Mouse (Mus musculus): ENCODE data around the gene Gsg1.

DNA sequence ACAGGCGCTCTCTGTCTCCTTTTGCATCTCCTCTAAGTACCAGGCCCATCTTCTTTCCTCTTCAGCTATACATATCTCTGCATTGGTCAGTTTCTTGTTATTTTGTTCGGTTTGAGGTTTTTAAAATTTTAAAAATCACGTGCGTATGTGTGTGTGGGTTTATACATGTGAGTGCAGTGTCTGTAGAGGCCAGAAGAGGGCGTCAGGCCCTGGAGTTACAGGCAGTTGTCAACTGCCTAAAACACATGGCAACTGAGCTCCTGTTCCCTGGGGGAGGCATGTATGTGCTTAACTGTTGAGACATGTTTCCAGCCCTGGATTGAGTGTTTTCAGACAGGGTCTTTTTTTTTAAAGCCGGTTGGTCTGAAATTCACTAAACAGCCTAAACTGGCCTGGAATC lies 51.5 kb downstream of the Gsg1 start:
- TF ChIP-seq NELFE (IDR thresholded peaks at IDR 0.05; ENCODE audit: low read depth, low read length) (no peak), CTCF (IDR thresholded peaks at IDR 0.05 in 2 of 3, conservative IDR thresholded peaks at IDR 0.05 in 1 of 3; ENCODE audit: control insufficient read depth in 1 of 3, insufficient read depth in 1 of 3, low read depth in 2 of 3, low read length in 3 of 3, poor library complexity in 1 of 3, severe bottlenecking in 1 of 3) (peak; percentile 18 to 40 (median 36); a peak in 4 of 6 replicates), HCFC1 (IDR thresholded peaks at IDR 0.05; ENCODE audit: low read depth, low read length) (no peak), EP300 (IDR thresholded peaks at IDR 0.05; ENCODE audit: low read depth in 1 of 2, low read length in 2 of 2) (no peak), GATA1 (IDR thresholded peaks at IDR 0.05; ENCODE audit: low read depth, low read length) (no peak), NRF1 (IDR thresholded peaks at IDR 0.05; ENCODE audit: insufficient read depth, low read depth, low read length, poor library complexity, severe bottlenecking) (no peak), TAL1 (IDR thresholded peaks at IDR 0.05; ENCODE audit: low read length) (no peak), USF2 (IDR thresholded peaks at IDR 0.05; ENCODE audit: borderline replicate concordance in 1 of 2, insufficient read depth in 1 of 2, low read depth in 1 of 2, low read length in 2 of 2) (no peak), ZC3H11A (IDR thresholded peaks at IDR 0.05; ENCODE audit: low read depth, low read length) (no peak), MAZ (IDR thresholded peaks at IDR 0.05; ENCODE audit: low read depth, low read length) (no peak)

Data from MEL (cell line).